18 mouse cellular contexts compared by ENCODE assay signal in the genomic region with DNA sequence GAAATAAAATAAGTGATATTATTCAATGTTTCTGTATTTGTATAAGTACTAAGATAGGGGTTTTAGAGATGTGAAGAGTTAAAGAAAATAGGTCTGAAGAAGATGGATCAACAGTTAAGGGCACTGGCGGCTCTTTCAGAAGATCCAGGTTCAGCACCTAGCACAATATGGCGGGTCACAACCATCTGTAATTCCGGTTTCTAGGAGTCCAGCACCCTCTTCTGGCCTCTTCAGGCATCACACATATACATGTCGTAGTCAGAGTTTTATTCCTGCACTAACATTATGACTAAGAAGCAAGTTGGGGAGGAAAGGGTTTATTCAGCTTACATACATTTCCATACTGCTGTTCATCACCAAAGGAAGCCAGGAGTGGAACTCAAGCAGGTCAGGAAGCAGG. TPM values are rescaled to one million over a fixed set of nuclear protein-coding genes. Genes with fewer than 3 reads are reported as not detected.
DNase-seq lines count a peak whose midpoint lies in the region; TF ChIP-seq lines count a peak whose summit lies in the region.
"Had no signal": no experiment of that assay in that cellular context is flagged by ENCODE, and none has a peak within 500 bp of the region (broad histone marks: within the 10 kb centered on the region; RNA-seq: fewer than 3 reads in every experiment).

No protein-coding gene starts in this region.

- TF ChIP-seq CTCF in layer of hippocampus, adult 2 months (conservative IDR thresholded peaks at IDR 0.05) = peak; percentile 39

- H3K27ac ChIP-seq in layer of hippocampus, adult 2 months = no peak overlapping the region
- H3K27ac ChIP-seq: embryonic facial prominence, embryonic 13.5 days; heart, embryonic 15.5 days; hindbrain, postnatal 0 days; limb, embryonic 12.5 days had no signal

- DNase-seq in layer of hippocampus, adult 2 months (ENCODE audit: low spot score in 2 of 2) = no peak
- no peak for DNase-seq in layer of hippocampus, adult 9-11 months
- DNase-seq in A20 (ENCODE audit: low read depth, low spot score) (peak; percentile 59), ES-CJ7 (ENCODE audit: low read depth, low spot score) (peak; percentile 80)
- DNase-seq in induced T-regulatory cell, adult 2 months (ENCODE audit: low read depth) = peak; percentile 47
- DNase-seq in left cerebral cortex, adult 18-20 months (ENCODE audit: low spot score in 2 of 2) = no peak
- no peak for DNase-seq in lung, postnatal 4 days
- no peak for DNase-seq in gastrocnemius, postnatal 25 days
- DNase-seq: adrenal gland, postnatal 10 days; cerebellum, postnatal 25 days; gastrocnemius, postnatal 14 days; lung, postnatal 14 days; right cerebral cortex, postnatal 14 days; thymus, postnatal 14 days had no signal

- H3K4me3 ChIP-seq in layer of hippocampus, adult 2 months = no peak overlapping the region
- H3K4me3 ChIP-seq: embryonic facial prominence, embryonic 13.5 days; heart, embryonic 15.5 days; limb, embryonic 12.5 days had no signal

RNA-seq across cellular contexts. Expression of gene Fam221a, which starts 12.4 kb away (rescaled TPM):
- 1 to 10 TPM in 1 of 2 experiments, under 1 TPM in 1; 0.91 to 1.0 TPM for total RNA-seq in layer of hippocampus, adult 2 months (2021)
- 1 to 10 TPM; 1.2 to 1.3 TPM for total RNA-seq in left cerebral cortex, adult 18-20 months (2021)
- total RNA-seq in gastrocnemius, postnatal 25 days (2021) = under 1 TPM; 0.24 to 0.87 TPM

RNA-seq across cellular contexts. Expression of gene Ccdc126, which starts 36.1 kb away (rescaled TPM):
- total RNA-seq in layer of hippocampus, adult 2 months (2021) = 1 to 10 TPM; 9.3 to 9.9 TPM
- 10 to 100 TPM in 1 of 2 experiments, 1 to 10 TPM in 1; 9.3 to 10.5 TPM for total RNA-seq in left cerebral cortex, adult 18-20 months (2021)
- 1 to 10 TPM; 1.8 to 2.0 TPM for total RNA-seq in gastrocnemius, postnatal 25 days (2021)

RNA-seq across cellular contexts. Expression of gene Stk31, which starts 40.2 kb away (rescaled TPM):
- total RNA-seq in layer of hippocampus, adult 2 months (2021) = 1 to 10 TPM; 1.1 to 1.2 TPM
- total RNA-seq in left cerebral cortex, adult 18-20 months (2021) = 1 to 10 TPM; 1.4 to 1.6 TPM
- under 1 TPM in 1 of 2 experiments, not detected in 1; 0.21 TPM for total RNA-seq in gastrocnemius, postnatal 25 days (2021)

Comparison
In these comparisons a context has a peak if more than half of its experiments do, and no peak if none do; other contexts are left out.
1. DNase-seq: peak in A20 (single experiment), ES-CJ7 (single experiment) and induced T-regulatory cell, adult 2 months (single experiment); none in layer of hippocampus, adult 2 months (0 of 2), layer of hippocampus, adult 9-11 months (single experiment), left cerebral cortex, adult 18-20 months (0 of 2), lung, postnatal 4 days (0 of 2) and gastrocnemius, postnatal 25 days (single experiment).